Mouse (Mus musculus) liver, embryonic 12.5 days (tissue): ENCODE measurements around the gene Arhgap29. TPM values are rescaled to one million over a fixed set of nuclear protein-coding genes. Genes with fewer than 3 reads are reported as not detected.

ENCODE experiments used
- ATAC-seq: fragments of 200-750 bp; cut with Nextera tagmentation; 2 replicates; pipeline ENCODE4 v1.8.0; 2017; ENCODE audit warnings: moderate number of reproducible peaks, mild to moderate bottlenecking, moderate library complexity
- H3K27ac ChIP-seq: fragments of 300-500 bp; sonication (generic); 2 replicates; pipeline ENCODE4 v1.5.1; 2016; ENCODE audit warnings: mild to moderate bottlenecking
- H3K27me3 ChIP-seq: fragments of 300-500 bp; sonication (generic); replicated peaks from 2 replicates; pipeline ENCODE4 v1.6.1; 2016; ENCODE audit warnings: mild to moderate bottlenecking, moderate library complexity
- H3K36me3 ChIP-seq: fragments of 300-500 bp; sonication (generic); 2 replicates; pipeline ENCODE4 v1.6.1; 2016; ENCODE audit warnings: mild to moderate bottlenecking, moderate library complexity
- H3K4me1 ChIP-seq: fragments of 300-500 bp; sonication (generic); 2 replicates; pipeline ENCODE4 v1.6.1; 2016
- H3K4me2 ChIP-seq: fragments of 300-500 bp; sonication (generic); 2 replicates; pipeline ENCODE4 v1.6.1; 2016; ENCODE audit warnings: mild to moderate bottlenecking, moderate library complexity
- H3K4me3 ChIP-seq: fragments of 300-500 bp; sonication (generic); 2 replicates; pipeline ENCODE4 v1.5.1; 2016; ENCODE audit warnings: mild to moderate bottlenecking, moderate library complexity
- H3K9ac ChIP-seq: fragments of 300-500 bp; sonication (generic); 2 replicates; pipeline ENCODE4 v1.6.1; 2016; ENCODE audit warnings: mild to moderate bottlenecking, moderate library complexity
- H3K9me3 ChIP-seq: fragments of 300-500 bp; sonication (generic); replicated peaks from 2 replicates; pipeline ENCODE4 v1.6.1; 2016; ENCODE audit warnings: mild to moderate bottlenecking, moderate library complexity
- WGBS: fragments of 180-500 bp; shearing (Covaris S2); methylation state at CpG from one replicate; pipeline ENCODE4 v1.1.7; 2016; ENCODE audit not compliant: insufficient replicate concordance; 5-methylcytosine and 5-hydroxymethylcytosine counted together
- polyA plus RNA-seq: library from polyadenylated mRNA; unstranded; fragments of >200 nt; fragmentation: Nextera tagmentation; extraction: Ambion mirVana; gene quantifications from 2 replicates; pipeline ENCODE4 v1.2.1, GENCODE M21; 2016

The Arhgap29 gene
- polyA plus RNA-seq, 1 experiment from 2014 or later, result 11.2 TPM

GRCm38 (mm10) chr3:121946765-121947164, 5.6 kb upstream of the Arhgap29 start:
- H3K4me2 ChIP-seq, result no peak overlapping the region
- no peak for ATAC-seq
- no peaks in the 10 kb centered on the region for H3K27me3 ChIP-seq

DNA sequence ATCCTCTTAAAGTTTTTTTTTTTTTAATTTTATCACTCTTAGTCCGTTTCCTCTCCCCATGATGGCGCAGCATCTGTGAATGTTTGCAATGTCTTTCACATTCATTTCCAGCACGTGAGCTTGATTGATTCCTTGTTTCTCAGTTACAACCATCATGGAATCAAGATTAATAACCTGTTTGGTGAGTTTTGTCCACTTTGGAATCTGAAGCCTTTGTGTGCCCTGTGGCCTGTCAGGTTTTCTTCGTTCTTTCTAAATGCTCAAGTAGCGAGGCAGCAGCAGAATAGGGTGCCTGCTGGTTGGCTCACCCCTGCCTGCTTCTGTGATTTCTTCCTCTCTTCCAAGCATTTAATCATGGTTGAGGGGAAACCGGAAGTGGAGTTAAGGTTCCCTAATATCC, 2.2 kb upstream of the Arhgap29 start:
- Histone ChIP-seq H3K27me3 (peaks cover 24% of the 10 kb centered on the region), H3K36me3 (no peaks in the 10 kb centered on the region), H3K4me1 (peaks cover 12% of the 10 kb centered on the region), H3K4me2 (no peak overlapping the region), H3K4me3 (no peak overlapping the region), H3K9ac (no peak overlapping the region), H3K9me3 (no peaks in the 10 kb centered on the region), H3K27ac (no peak overlapping the region)
- 62% methylated on average over 6 of the region's 6 CpGs for WGBS
- ATAC-seq, result no peak

More at GRCm38 (mm10) chr3:121946765-121947164, 5.6 kb upstream of the Arhgap29 start:
- no peak overlapping the region for H3K9ac ChIP-seq
- no peaks in the 10 kb centered on the region for H3K9me3 ChIP-seq
- no peaks in the 10 kb centered on the region for H3K4me1 ChIP-seq
- no peaks in the 10 kb centered on the region for H3K36me3 ChIP-seq
- H3K4me3 ChIP-seq, result no peak overlapping the region
- no peak overlapping the region for H3K27ac ChIP-seq

GRCm38 (mm10) chr3:121951116-121951515, 1.2 kb upstream of the Arhgap29 start:
- no peaks in the 10 kb centered on the region for H3K9me3 ChIP-seq
- ATAC-seq, result no peak
- no peak overlapping the region for H3K4me2 ChIP-seq
- no peak overlapping the region for H3K4me3 ChIP-seq
- H3K4me1 ChIP-seq, result peaks cover 12% of the 10 kb centered on the region
- WGBS, result 70% methylated on average over 2 of the region's 2 CpGs
- H3K36me3 ChIP-seq, result no peaks in the 10 kb centered on the region
- peaks cover 24% of the 10 kb centered on the region for H3K27me3 ChIP-seq
- H3K9ac ChIP-seq, result no peak overlapping the region
- no peak overlapping the region for H3K27ac ChIP-seq

- Histone ChIP-seq H3K4me3 (peak overlapping the region; percentile 62), H3K27ac (0 out of 2 replicates have a peak overlapping the region, but pooled peaks have one; percentile 22), H3K27me3 (peaks cover 24% of the 10 kb centered on the region), H3K9ac (peak overlapping the region; percentile 73), H3K4me2 (peak overlapping the region; percentile 94), H3K4me1 (peaks cover 12% of the 10 kb centered on the region), H3K36me3 (no peaks in the 10 kb centered on the region), H3K9me3 (no peaks in the 10 kb centered on the region)
- WGBS, result under 1% methylated on average over 31 of the region's 44 CpGs
- peak; percentile 100 for ATAC-seq
These were observed 700 bp downstream of the Arhgap29 start for GRCm38 (mm10) chr3:121953049-121953432.

GRCm38 (mm10) chr3:121953433-121954161, 1.3 kb downstream of the Arhgap29 start:
- Histone ChIP-seq H3K27ac (0 out of 2 replicates have a peak overlapping the region, but pooled peaks have one; percentile 22), H3K4me3 (peak overlapping the region; percentile 62)
- no peak; the same call in 1 of the 2 replicates for ATAC-seq

GRCm38 (mm10) chr3:121954421-121954820, 2.1 kb downstream of the Arhgap29 start:
- H3K4me1 ChIP-seq, result peaks cover 12% of the 10 kb centered on the region
- no peak overlapping the region for H3K27ac ChIP-seq
- 55% methylated on average over 2 of the region's 2 CpGs for WGBS
- H3K36me3 ChIP-seq, result no peaks in the 10 kb centered on the region
- no peaks in the 10 kb centered on the region for H3K9me3 ChIP-seq
- H3K27me3 ChIP-seq, result peaks cover 24% of the 10 kb centered on the region
- peak overlapping the region; percentile 62; the same call in 1 of the 2 replicates for H3K4me3 ChIP-seq
- peak overlapping the region; percentile 94 for H3K4me2 ChIP-seq
- ATAC-seq, result no peak
- H3K9ac ChIP-seq, result no peak overlapping the region

More at GRCm38 (mm10) chr3:121953433-121954161, 1.3 kb downstream of the Arhgap29 start:
- H3K9me3 ChIP-seq, result no peaks in the 10 kb centered on the region
- peak overlapping the region; percentile 73 for H3K9ac ChIP-seq
- peaks cover 24% of the 10 kb centered on the region for H3K27me3 ChIP-seq
- no peaks in the 10 kb centered on the region for H3K36me3 ChIP-seq
- WGBS, result 1% methylated on average over 48 of the region's 53 CpGs
- H3K4me1 ChIP-seq, result peaks cover 12% of the 10 kb centered on the region
- peak overlapping the region; percentile 94 for H3K4me2 ChIP-seq

GRCm38 (mm10) chr3:121955527-121955926, 3.2 kb downstream of the Arhgap29 start:
- Histone ChIP-seq H3K36me3 (no peaks in the 10 kb centered on the region), H3K4me3 (no peak overlapping the region), H3K4me2 (no peak overlapping the region), H3K9ac (no peak overlapping the region), H3K9me3 (no peaks in the 10 kb centered on the region), H3K4me1 (peaks cover 12% of the 10 kb centered on the region), H3K27me3 (peaks cover 24% of the 10 kb centered on the region), H3K27ac (no peak overlapping the region)
- WGBS, result 80% methylated on average over 4 of the region's 4 CpGs
- ATAC-seq, result no peak

- WGBS, result 70% methylated on average over 7 of the region's 7 CpGs
- no peak for ATAC-seq
- Histone ChIP-seq H3K4me3 (no peak overlapping the region), H3K9me3 (no peaks in the 10 kb centered on the region), H3K36me3 (no peaks in the 10 kb centered on the region), H3K9ac (no peak overlapping the region), H3K4me1 (peaks cover 12% of the 10 kb centered on the region), H3K27me3 (peaks cover 24% of the 10 kb centered on the region), H3K4me2 (no peak overlapping the region), H3K27ac (no peak overlapping the region)
These were observed 4.4 kb downstream of the Arhgap29 start for GRCm38 (mm10) chr3:121956789-121957188.

DNA sequence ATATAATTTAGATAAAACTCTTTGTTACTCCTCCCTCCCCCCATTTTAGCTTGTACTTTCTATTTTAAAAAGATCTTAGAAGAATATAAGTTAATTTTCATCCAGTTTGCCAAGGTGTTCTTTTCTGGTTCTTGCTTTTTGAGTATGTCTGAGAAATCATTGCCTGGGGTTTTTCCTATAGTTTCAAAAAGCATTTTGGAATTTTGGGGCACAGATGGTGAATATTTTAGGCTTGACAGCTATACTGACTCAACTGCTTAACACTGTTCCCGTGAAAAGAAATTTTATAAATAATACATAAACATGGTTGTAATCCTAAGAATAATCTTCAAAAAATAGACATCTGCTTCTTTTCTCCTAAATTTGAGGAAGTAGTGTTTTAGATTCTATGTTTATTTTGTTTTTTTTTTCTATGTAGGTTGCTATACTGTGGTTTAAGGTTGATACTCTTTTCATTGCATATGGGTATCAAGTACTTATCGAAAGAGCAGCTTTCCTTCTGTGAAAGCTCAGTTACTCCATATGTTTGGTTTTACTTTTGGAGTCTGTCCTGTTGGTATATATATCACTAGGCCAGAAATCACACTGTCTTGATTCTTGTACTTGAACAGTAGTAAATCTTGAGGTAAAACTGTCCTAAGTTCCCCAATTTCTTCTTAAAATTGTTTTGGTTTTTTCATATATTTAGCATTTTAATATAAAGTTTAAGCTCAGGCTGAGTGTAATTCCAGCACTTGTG, 5.4 kb downstream of the Arhgap29 start:
- H3K4me2 ChIP-seq, result no peak overlapping the region
- H3K27me3 ChIP-seq, result peaks cover 19% of the 10 kb centered on the region
- H3K4me1 ChIP-seq, result peaks cover 11% of the 10 kb centered on the region
- 70% methylated on average over 2 of the region's 2 CpGs for WGBS
- no peak overlapping the region for H3K27ac ChIP-seq
- H3K4me3 ChIP-seq, result no peak overlapping the region
- no peaks in the 10 kb centered on the region for H3K36me3 ChIP-seq
- no peak overlapping the region for H3K9ac ChIP-seq
- ATAC-seq, result no peak
- no peaks in the 10 kb centered on the region for H3K9me3 ChIP-seq

GRCm38 (mm10) chr3:121964173-121964572, 11.8 kb downstream of the Arhgap29 start:
- H3K27ac ChIP-seq, result no peak overlapping the region
- peaks cover 21% of the 10 kb centered on the region for H3K4me1 ChIP-seq
- no peak overlapping the region for H3K4me3 ChIP-seq
- no peaks in the 10 kb centered on the region for H3K36me3 ChIP-seq
- H3K27me3 ChIP-seq, result no peaks in the 10 kb centered on the region
- H3K4me2 ChIP-seq, result no peak overlapping the region
- H3K9me3 ChIP-seq, result no peaks in the 10 kb centered on the region
- H3K9ac ChIP-seq, result no peak overlapping the region
- no peak for ATAC-seq

- WGBS, result under 1% methylated on average over 33 of the region's 33 CpGs
- peaks cover 24% of the 10 kb centered on the region for H3K4me1 ChIP-seq
- peak overlapping the region; percentile 73 for H3K4me3 ChIP-seq
- H3K9me3 ChIP-seq, result no peaks in the 10 kb centered on the region
- peak overlapping the region; percentile 88 for H3K4me2 ChIP-seq
- ATAC-seq, result peak; percentile 100
- peak overlapping the region; percentile 73 for H3K9ac ChIP-seq
- no peaks in the 10 kb centered on the region for H3K27me3 ChIP-seq
- H3K36me3 ChIP-seq, result no peaks in the 10 kb centered on the region
- peak overlapping the region; percentile 72 for H3K27ac ChIP-seq
These were observed 15.5 kb downstream of the Arhgap29 start for GRCm38 (mm10) chr3:121967681-121968476.

GRCm38 (mm10) chr3:121968621-121969020, 16.3 kb downstream of the Arhgap29 start:
- Histone ChIP-seq H3K9ac (peak overlapping the region; percentile 73), H3K27ac (no peak overlapping the region), H3K4me1 (peaks cover 27% of the 10 kb centered on the region), H3K27me3 (no peaks in the 10 kb centered on the region), H3K4me2 (peak overlapping the region; percentile 88), H3K36me3 (no peaks in the 10 kb centered on the region), H3K9me3 (no peaks in the 10 kb centered on the region), H3K4me3 (peak overlapping the region; percentile 73)
- WGBS, result 7% methylated on average over 8 of the region's 8 CpGs
- no peak for ATAC-seq
